Mouse (Mus musculus) cerebellum, adult (tissue): ENCODE data around the gene Rnf208.
A peak's percentile ranks its signal among the peaks of the same experiment; 100 is the strongest.

ENCODE experiments used
- ATAC-seq: cut with Nextera tagmentation; 2 replicates; pipeline ENCODE4 v1.9.2; 2017; ENCODE audit warnings: mild to moderate bottlenecking, moderate library complexity, mixed read lengths; ENCODE audit not compliant: insufficient number of reproducible peaks, low FRiP score, low TSS enrichment

The Rnf208 gene

DNA sequence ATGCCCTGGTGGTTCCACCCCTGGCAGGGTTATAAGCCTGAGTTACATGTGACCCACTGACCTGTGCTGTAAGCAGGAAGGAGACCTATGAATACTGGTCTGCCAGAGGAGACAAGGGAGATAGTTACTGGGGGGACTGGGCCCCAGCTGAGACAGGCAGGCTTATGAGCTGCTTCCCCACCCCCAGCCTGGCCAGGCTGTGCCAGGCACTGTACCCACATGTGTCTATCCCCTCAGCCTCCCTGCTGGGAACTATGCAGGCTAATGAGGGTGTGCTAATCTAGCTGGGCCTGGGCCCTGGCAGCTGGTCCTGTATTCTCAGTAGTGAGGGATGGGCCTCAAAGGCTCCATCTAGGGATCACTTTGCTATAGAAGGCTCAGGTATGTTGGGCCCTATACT lies 25.2 kb downstream of the Rnf208 start:
- no peak for ATAC-seq

DNA sequence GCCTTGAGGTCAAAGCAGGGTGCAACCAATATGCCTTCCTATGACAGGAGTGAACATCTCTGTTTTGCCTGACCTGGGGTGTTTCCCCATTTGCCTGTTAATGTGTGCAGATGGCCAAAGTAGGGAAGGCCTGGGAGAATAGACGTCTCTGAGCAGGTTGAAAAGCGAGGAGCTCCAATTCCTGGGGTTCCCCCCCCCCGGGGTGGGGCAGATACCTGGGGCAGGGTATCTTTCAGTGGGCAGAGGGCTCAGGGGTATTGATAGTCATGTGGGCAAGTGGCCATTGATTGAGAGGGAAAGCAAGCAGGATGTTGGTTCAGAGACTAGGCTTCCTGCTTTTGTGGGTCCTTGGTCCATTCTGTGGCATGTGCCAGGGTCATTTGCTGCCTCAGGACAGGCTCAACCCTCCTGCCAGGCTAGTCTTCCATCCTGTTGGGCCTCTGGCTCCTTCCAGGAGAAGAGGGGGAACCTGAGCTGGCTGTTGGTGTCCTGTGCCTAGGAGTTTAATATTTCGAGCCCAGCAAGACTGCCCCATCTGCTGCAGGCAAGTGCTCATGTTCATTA lies 25.8 kb downstream of the Rnf208 start:
- no peak for ATAC-seq

DNA sequence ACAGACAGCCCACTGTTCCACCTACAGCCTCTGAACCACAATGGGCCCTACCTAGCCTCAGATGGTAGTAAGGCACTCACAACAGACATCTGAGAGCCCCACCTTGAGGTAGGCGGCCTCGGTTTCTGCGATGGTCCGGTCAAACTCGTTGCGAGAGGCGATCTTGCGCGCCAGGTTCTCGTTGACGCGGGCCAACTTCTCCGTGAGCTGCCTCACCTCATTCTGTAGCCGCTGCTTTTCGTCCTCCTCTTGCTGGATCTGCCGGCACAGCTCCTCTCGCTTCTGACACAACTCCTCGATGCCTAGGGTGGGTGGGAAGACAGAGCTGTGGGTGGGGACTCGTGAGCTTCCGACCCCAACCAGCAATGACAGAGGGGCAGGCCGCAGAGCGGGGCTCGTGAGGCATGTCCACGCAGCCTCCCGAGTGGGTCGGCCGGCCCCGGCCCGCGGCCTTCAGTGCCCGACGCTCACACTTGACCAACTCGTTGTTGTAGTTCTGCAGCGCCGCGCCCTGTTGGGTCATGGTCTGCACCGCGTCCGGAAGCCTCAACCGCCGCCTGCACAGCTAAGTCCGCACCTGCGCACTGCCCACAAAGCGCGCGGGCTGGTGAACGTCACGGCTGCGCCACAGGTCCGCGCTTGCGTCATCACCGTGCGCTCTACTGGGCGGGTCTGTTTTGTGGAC lies 29.9 kb downstream of the Rnf208 start, which contains the start of the genes Ssna1 and Anapc2:
Ssna1 (minus strand) TSS at position 612 of the 685 bp plus-strand sequence.
Anapc2 (plus strand) TSS at position 652 of the 685 bp plus-strand sequence.
- ATAC-seq = peak; percentile 75

DNA sequence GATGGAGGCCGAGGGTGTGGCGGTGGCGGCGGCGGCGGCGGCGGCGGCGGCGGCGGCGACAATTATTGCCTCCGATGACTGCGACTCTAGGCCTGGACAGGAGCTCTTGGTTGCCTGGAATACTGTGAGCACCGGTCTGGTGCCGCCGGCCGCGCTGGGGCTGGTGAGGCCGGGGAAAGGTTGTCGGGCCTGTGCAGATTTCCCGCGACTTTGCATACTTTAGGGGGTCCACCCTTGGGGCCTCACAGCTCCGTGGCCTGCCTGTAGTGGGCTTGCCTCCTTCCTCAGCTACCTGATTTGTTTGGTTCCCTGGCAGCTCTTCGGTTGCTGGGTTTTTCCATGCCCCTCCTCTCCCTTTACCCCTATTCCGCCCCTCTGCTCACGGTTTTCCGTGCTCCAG lies 30.5 kb downstream of the Rnf208 start:
- peak; percentile 19; the same call in 1 of the 2 replicates for ATAC-seq

DNA sequence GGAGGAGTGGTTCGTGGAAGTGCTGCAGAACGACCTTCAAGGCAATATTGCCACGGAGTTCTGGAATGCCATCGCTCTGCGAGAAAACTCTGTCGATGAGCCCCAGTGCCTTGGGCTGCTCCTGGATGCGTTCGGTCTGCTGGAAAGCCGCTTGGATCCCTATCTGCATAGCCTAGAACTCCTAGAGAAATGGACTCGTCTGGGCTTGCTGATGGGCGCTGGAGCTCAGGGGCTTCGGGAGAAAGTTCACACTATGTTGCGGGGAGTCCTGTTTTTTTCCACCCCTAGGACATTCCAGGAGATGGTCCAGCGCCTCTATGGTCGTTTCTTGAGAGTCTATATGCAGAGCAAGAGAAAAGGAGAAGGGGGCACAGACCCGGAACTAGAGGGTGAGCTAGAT lies 31.0 kb downstream of the Rnf208 start:
- ATAC-seq = no peak

DNA sequence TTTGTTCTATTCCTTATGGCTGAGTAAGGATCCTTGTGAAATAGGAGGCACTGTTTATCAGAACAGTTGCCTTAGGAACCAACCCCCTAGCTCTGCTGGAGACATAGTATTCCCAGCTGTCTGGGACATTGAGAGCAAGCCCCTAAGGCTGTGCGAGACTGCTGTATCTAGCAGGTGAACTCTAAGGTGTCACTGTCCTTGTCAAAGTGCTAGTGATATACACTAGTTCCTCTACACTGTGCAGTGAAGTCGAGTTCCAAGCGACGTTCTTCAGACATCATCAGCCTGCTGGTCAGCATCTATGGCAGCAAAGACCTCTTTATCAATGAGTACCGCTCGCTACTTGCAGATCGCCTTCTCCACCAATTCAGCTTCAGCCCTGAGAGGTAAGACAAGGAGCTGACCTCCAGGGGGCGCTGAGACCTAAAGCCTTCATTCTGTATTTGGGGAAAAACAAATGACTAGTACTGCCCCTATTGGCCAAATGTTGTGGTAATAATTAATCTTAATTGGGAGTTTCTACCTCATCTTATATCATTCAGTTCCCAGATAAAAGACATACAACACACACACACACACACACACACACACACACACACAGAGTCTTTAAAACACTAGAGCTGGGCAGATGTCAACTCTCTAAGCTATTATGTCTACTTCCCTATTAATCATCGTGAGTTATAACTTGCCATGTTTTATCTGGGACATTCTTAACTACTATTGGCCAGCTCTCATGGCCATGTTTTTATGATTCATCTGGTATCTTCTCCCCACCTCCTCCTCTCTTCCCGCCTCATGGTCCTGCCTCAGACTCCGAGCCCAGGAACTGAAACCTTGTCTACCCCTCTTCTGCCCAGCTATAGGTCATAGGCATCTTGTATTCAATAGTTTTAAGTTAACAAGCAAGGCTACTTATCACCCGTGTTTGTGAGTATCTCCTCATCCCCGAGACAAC lies 37.1 kb downstream of the Rnf208 start:
- 0 out of 2 replicates have a peak, but pooled peaks have one; percentile 61 for ATAC-seq

DNA sequence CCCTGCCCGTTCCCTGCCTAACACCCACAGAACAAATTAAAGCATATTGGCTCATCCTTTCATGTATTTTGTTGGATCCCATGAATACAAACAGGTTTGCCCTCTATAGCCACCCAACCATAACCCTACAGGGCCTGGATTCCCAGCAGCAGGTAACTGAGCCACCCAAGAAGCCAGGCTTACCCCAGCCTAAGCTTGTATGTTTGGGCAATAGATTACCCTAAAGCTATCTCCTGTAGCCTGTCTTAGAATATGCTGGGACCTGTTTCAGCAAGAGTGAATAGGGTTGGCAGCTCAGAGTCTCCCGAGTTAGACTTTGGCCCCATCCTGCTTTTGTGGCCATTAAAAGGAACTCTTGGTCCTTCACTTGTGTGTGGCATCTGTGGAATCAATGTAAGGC lies 43.5 kb downstream of the Rnf208 start:
- no peak for ATAC-seq

DNA sequence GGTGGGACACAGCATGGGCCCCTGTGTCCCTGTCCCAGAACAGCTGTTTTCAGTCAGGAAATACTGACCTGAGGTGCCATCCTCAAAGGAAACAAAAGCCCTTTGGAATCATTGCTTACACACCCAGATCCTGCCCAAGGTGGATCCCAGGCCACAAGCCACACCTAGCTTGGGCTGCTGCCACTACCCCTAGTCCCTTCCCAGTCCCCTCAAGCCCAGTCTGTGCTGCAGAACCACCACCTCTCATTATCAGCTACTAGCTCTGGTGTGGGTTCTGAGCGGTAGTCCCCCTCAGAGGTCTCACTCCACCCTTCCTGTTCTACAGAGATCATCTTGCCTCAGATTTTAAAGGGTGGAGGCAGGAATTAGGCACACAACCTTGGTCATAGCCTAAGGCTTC lies 44.3 kb downstream of the Rnf208 start:
- no peak for ATAC-seq

DNA sequence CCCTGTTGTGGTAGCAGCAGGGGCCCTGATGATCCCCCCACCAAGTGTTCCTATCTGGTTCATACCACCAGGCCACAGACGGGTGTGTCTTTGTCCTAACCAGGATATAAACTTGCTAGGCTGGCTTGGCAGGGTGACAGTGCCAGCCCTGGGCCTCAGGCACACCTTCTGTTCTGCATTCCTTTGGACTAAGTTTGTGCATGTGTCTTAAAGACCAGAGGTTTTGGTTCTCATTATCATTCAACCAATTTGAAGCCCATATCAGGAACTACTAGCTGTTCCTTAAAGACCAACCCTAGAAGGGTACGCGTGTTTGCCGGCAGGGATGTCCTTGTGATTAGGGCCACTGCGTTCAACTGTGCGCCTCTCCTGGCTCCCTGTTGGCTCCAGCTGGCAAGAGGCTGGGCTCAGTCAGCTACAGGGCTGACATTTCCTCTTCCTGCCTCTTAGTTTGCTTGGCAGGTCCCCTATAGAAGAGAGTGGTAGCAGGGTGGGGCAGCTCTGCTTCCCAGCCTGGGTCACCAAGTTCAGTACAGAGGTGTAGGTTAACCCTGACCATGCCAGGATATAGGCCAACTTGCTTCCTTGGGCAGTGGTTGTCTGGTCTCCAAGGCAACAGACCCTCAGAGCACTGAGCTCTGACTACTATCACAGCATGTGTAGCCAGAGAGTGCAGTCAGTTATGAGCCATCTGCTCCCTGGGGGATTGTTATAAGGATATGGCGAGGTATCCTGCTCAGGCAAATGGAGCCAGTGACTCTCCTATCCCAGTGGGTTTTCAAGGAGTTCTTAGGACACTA lies 45.0 kb downstream of the Rnf208 start:
- ATAC-seq = no peak

DNA sequence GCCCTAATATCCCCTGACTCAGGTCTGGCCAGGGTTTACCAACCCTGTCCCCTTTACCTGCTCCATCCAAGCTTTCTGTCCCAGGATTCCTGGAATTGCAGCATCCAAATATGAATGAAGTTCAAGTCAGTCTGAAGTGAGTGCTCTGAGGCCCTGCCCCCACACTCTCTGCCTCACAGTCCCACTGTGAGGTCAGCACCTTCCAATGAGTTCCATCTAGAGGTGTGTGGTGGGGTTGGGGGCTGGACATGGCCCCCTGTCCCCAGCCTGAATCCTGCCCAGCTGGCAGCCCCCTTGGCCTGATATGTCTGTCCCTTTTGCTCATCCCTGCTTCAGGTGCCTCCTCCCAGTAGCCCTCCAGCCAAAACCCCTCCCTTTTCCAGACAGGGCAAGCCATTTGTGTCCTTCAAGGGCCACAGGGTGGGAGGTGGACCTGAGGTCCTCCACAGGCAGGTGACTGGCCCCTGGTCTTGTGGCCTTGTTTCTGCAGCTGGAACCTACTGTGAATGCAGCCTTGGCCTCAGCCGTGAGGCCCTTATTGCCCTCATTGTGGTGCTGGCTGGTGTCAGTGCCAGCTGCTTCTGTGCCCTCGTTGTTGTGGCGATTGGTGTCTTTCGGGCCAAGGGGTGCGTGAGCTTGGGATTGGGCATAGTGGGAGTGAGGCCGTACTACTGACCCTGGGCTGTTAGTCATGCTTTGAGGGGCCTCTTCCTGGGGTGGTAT lies 46.0 kb downstream of the Rnf208 start, which contains the start of gene Tmem210:
Tmem210 (plus strand) TSS at position 219 of the 723 bp plus-strand sequence.
- ATAC-seq = no peak

DNA sequence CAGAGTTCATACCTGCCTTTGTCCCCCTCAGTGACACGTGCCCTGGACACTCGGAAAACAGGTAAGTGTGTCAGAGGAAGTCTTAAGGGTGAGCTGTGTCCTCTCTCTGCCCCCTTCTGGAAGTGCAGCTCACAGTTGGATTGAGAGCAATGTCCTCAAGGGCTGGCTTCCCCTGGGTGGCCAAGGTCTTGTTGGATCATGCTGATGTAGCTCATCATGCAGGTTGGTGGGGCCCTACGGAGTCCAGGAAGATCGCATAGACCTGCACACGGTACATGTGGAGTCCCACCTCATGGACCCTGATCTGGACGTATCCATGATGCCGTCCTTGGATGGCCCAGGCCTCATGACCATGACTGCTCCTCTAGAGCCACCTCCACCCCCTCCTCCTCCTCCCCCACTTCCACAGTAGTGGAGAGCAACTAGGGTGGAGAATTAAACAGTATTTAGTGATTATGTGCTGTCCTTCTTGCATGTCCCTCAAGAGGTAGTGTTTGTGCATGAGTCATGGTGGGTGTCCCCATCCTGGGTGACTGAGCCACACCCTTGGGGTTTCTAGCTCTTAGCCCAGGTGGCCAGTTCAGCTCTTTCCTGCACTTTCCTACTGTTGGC lies 46.8 kb downstream of the Rnf208 start:
- ATAC-seq = no peak

DNA sequence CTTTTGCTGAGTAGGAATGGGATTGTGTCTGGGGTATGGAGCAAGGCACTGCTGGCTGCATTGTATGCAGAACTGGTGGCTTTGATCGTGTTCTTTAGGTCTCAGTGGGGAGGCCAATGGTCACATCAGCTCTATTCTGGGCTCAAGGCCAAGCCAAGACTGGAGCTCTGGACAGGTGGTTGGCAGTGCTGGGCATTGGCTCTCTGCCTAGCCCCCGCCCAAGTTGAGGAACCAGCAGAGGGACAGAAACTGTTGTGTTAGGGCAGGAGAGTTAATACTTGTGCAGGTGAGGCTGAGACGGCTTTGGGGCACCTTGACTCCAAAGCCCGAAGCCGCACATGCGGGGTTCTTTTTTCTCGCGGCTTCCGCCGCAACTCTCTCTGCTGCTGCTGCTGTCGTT lies 47.6 kb downstream of the Rnf208 start, which contains the start of gene Lrrc26:
Lrrc26 (plus strand) TSS at position 265 of the 400 bp plus-strand sequence.
- ATAC-seq = no peak

DNA sequence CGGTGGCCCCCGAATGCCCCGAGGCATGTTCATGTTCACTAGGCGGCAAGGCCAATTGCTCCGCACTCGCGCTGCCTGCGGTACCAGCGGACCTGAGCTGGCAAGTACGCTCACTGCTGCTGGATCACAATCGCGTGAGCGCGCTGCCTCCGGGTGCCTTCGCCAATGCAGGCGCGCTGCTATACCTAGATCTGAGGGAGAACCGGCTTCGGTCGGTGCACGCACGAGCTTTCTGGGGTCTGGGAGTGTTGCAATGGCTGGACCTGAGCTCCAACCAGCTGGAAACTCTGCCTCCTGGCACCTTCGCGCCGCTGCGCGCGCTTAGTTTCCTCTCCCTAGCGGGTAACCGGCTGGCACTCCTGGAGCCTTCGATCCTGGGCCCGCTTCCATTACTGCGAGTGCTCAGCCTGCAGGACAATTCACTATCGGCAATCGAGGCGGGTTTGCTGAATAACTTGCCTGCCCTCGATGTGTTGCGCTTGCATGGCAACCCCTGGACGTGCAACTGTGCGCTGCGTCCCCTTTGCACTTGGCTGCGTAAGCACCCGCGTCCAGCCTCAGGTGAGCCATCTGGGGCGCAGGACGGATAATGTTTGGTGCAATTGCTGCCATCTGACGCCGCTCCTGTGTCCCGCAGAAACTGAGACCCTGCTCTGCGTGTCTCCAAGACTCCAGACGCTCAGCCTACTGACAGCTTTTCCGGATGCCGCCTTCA lies 48.2 kb downstream of the Rnf208 start:
- ATAC-seq = peak; percentile 5; the same call in 1 of the 2 replicates

DNA sequence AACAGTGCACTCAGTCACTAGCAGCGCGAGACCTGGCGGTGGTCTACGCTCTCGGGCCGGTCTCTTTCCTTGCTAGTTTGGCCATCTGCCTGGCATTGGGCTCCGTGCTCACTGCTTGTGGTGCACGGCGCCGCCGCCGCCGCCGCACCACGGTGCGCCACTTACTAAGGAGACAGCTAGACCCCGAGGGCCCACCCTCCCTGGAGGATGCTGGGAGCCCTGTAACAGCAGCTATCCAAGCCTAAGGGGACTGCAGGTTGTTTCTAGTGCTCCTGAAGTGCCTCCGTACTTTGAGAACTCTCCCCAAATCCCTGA lies 48.7 kb downstream of the Rnf208 start:
- no peak for ATAC-seq

DNA sequence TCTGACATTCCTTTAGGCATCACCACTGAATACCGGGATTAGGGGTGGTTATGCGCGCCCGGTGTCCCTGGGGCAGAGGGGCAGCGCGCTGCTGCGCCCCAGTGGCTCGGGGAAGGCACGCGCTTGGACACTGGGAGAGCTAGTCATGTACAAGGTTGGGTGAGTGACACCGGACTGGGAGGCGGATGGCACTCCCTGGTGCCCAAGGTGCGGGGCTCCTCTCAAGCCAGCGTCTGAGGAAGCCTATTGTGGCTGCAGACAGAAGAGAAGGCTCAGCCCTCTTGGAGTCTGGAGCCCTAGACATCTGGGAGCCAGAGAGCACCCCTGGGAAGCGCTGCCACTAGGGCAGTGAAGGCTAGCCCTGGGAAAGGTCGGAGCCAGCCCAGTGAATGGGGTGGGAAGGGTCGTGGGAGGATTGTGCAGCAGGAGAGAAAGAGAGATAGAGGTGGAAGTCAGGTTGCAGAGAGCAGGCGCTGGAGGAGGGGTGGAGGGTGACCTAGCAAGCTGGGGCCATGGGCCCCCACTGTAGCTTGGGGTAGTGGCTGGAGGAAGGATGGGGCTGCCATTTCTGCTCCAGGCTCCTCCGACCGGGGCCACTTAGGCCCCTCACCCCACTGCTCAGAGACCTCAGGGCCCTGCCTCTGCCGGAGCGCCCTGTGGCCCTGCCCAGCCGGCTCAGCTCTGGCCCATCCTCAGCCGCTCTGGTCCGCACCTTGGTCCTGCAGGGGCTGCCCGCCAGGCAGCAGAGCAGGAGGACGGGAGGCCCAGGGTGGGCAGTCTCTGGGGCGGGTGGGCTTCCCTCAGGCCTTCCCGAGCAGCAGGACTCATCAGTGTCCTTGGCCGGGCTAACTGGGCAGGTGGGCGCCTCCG lies 49.4 kb downstream of the Rnf208 start:
- ATAC-seq = no peak

DNA sequence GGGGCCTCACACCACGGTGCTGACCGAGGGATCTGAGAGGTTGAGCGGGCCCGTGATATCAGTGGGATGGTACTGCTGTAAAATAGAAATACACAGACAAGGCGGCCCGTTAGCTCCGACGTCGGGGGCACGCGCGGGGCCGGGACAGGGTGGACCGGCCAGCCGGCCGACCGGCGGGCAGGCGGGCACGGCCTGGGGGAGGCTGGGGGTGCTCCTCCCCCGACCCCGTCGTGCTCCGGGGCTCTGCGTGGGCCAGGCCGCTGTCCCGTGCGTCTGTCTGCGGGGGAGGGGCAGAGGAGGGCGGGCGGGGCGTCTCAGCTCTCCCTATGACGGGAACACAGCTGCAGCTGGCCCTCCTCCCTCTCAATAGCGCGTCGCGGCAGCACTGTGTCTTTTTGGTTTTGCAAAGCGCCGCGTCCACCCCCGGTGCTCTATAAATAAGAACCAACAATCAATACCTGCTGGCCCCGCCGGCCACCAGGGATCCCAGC lies 50.0 kb downstream of the Rnf208 start:
- no peak for ATAC-seq

DNA sequence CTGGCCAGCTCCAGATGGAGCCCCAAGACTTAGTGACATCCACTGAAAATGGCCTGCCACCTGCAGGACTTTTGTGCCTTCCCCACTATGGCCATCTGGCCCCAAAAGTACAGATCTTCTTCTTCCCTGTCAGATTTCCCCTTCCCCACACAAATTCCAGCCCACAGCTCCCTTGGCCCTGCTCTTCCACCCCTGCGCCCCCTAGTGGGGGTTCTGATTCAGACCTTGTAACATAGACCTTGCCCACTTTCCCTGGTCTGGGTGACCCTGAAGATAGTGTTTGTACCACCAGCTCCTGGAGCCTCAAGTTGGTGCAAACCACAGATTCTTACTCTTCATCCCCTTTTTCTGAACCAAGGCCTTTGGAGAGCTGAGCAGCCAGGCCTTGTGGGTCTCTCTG lies 50.8 kb downstream of the Rnf208 start:
- ATAC-seq = no peak
